Mouse (Mus musculus): Measurements from ENCODE around the gene Plb1. TPM values are rescaled to one million over a fixed set of nuclear protein-coding genes. Genes with fewer than 3 reads are reported as not detected.

Gene Plb1
- polyA plus RNA-seq, 1 experiment from 2014 or later = 1.4 TPM

DNA sequence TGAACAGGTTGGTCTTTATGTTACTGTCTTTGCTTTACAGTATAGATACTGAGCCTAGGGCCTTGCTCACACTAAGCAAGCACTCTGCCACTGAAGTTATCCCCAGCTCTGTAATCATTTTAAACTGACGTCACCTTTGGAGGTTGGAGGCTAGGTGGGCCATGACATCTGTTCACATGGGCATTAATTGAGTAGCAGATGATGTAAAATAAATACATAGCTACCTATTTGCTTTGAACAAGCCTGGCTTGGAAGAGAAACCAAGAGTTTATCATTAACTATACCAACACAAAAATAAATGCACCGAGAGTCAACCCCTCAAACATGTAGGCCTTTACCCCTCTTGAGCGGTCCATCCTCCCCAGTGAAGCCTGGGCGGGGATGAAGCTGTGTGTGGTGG lies 76.1 kb downstream of the Plb1 start:
- Histone ChIP-seq H3K4me3 (replicated peaks; ENCODE audit: low read length) (no peak overlapping the region), H3K4me2 (ENCODE audit: low read depth, low read length) (no peak overlapping the region), H3K4me1 (ENCODE audit: control insufficient read depth, insufficient read depth, low read length) (no peaks in the 10 kb centered on the region), H3K9ac (ENCODE audit: low read length) (no peak overlapping the region), H3K27me3 (ENCODE audit: control insufficient read depth, insufficient read depth, low read length) (no peaks in the 10 kb centered on the region), H3K27ac (ENCODE audit: low read length) (no peak overlapping the region), H3K36me3 (ENCODE audit: control insufficient read depth, insufficient read depth, low read length) (no peaks in the 10 kb centered on the region), H3K9me3 (replicated peaks; ENCODE audit: control insufficient read depth, low read length) (no peaks in the 10 kb centered on the region)
- ATAC-seq (ENCODE audit: insufficient read depth, low FRiP score) = no peak
- 72% methylated on average over 4 of the region's 4 CpGs for WGBS

DNA sequence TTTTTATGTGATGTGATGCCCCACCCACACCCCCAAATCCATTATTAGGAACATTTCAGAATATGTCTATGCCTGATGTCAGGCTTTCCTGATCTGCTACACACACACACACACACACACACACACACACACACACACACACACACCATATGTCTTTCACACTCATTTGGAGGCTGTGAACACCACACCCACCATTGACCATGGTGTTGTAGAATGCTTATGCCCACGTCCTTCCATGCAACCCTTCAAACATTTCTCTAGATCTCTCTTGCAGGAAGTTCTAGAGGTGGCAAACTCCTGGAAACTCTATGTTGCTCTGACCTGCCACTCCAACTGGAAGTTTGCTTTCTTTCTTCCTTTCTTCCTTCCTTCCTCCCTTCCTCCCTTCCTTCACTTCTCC lies 77.2 kb downstream of the Plb1 start:
- WGBS = 55% methylated on average over 1 of the region's 1 CpGs
- ATAC-seq (ENCODE audit: insufficient read depth, low FRiP score) = no peak
- Histone ChIP-seq H3K4me2 (ENCODE audit: low read depth, low read length) (no peak overlapping the region), H3K9me3 (replicated peaks; ENCODE audit: control insufficient read depth, low read length) (no peaks in the 10 kb centered on the region), H3K27me3 (ENCODE audit: control insufficient read depth, insufficient read depth, low read length) (no peaks in the 10 kb centered on the region), H3K4me1 (ENCODE audit: control insufficient read depth, insufficient read depth, low read length) (no peaks in the 10 kb centered on the region), H3K27ac (ENCODE audit: low read length) (no peak overlapping the region), H3K9ac (ENCODE audit: low read length) (no peak overlapping the region), H3K36me3 (ENCODE audit: control insufficient read depth, insufficient read depth, low read length) (no peaks in the 10 kb centered on the region), H3K4me3 (replicated peaks; ENCODE audit: low read length) (no peak overlapping the region)

DNA sequence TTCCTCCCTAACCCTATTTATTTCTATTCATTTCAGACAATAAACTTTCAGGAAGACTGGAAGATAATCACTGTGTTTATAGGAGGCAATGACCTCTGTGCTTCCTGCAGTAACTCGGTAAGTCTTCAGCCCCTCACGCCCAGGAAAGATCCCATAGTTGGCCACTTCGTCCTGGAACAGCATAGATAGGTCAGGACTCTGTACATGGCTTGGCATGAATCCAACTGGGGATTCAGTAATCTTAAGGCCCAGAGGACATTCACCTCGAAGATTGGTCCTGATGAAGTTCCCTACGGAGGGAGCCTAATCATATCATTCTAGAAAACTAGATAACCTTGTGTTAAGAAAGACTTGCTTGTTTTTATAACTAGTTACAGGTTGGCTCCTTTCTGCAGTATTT lies 78.3 kb downstream of the Plb1 start:
- H3K4me1 ChIP-seq (ENCODE audit: control insufficient read depth, insufficient read depth, low read length) = no peaks in the 10 kb centered on the region
- WGBS = 65% methylated on average over 5 of the region's 5 CpGs

DNA sequence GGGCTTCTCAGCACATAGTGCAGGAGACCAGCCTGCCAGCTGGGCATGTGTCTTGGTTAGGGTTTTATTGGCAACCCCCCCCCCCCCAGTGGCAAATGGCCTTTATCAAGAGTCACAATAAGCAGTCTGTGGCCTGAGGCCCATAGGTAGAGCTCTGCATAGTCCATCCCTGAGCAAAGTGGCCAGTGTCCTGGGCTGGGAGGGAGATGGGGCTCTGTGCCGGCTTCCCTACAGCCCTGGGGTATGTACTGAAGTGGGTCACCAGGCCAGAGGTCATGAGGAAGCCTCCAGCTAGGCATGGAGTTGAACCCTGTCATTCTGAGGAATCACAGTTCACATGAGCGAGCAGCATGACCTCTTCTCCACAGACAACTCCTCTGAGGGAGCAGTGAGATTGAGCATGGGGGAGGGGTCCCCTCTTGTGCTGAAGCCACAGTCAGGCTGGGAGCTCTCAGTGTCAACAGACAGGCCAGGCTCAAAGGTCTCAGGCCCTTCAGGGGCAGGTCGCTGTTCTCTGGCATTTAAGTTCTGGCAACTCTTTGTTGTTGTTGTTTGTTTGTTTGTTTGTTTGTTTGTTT lies 79.2 kb downstream of the Plb1 start:
- Histone ChIP-seq H3K36me3 (ENCODE audit: control insufficient read depth, insufficient read depth, low read length) (no peaks in the 10 kb centered on the region), H3K4me1 (ENCODE audit: control insufficient read depth, insufficient read depth, low read length) (no peaks in the 10 kb centered on the region), H3K4me3 (replicated peaks; ENCODE audit: low read length) (no peak overlapping the region), H3K9ac (ENCODE audit: low read length) (no peak overlapping the region), H3K27ac (ENCODE audit: low read length) (no peak overlapping the region), H3K4me2 (ENCODE audit: low read depth, low read length) (no peak overlapping the region), H3K9me3 (replicated peaks; ENCODE audit: control insufficient read depth, low read length) (no peaks in the 10 kb centered on the region), H3K27me3 (ENCODE audit: control insufficient read depth, insufficient read depth, low read length) (no peaks in the 10 kb centered on the region)
- ATAC-seq (ENCODE audit: insufficient read depth, low FRiP score) = peak; percentile 16; the same call in 1 of the 2 replicates
- WGBS = 47% methylated on average over 3 of the region's 3 CpGs

More for the DNA sequence above, 78.3 kb downstream of the Plb1 start:
- H3K9me3 ChIP-seq (replicated peaks; ENCODE audit: control insufficient read depth, low read length) = no peaks in the 10 kb centered on the region
- no peaks in the 10 kb centered on the region for H3K27me3 ChIP-seq (ENCODE audit: control insufficient read depth, insufficient read depth, low read length)
- H3K4me2 ChIP-seq (ENCODE audit: low read depth, low read length) = no peak overlapping the region
- no peak overlapping the region for H3K9ac ChIP-seq (ENCODE audit: low read length)
- no peak for ATAC-seq (ENCODE audit: insufficient read depth, low FRiP score)
- no peak overlapping the region for H3K4me3 ChIP-seq (replicated peaks; ENCODE audit: low read length)
- H3K27ac ChIP-seq (ENCODE audit: low read length) = no peak overlapping the region
- H3K36me3 ChIP-seq (ENCODE audit: control insufficient read depth, insufficient read depth, low read length) = no peaks in the 10 kb centered on the region

DNA sequence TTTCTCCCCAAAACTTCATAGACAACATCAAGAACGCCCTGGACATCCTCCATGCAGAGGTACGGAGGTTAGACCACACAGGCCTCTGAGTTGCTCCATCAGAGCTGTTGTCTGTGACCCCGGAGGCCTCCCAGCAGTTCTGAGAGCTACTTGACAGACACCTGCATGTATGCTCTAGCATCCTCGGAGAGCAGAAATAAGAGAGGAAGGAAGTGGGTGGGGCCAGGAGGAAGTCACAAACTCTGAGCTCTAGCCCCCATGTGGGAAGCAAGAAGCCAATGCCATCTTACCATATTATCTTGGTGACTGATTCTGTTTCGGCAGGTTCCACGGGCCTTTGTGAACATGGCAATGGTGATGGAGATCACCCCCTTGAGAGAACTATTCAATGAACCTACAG lies 81.2 kb downstream of the Plb1 start:
- no peak overlapping the region for H3K4me3 ChIP-seq (replicated peaks; ENCODE audit: low read length)
- no peak overlapping the region for H3K4me2 ChIP-seq (ENCODE audit: low read depth, low read length)
- H3K9me3 ChIP-seq (replicated peaks; ENCODE audit: control insufficient read depth, low read length) = no peaks in the 10 kb centered on the region
- H3K36me3 ChIP-seq (ENCODE audit: control insufficient read depth, insufficient read depth, low read length) = no peaks in the 10 kb centered on the region
- H3K27me3 ChIP-seq (ENCODE audit: control insufficient read depth, insufficient read depth, low read length) = no peaks in the 10 kb centered on the region
- no peak overlapping the region for H3K27ac ChIP-seq (ENCODE audit: low read length)
- no peaks in the 10 kb centered on the region for H3K4me1 ChIP-seq (ENCODE audit: control insufficient read depth, insufficient read depth, low read length)
- no peak for ATAC-seq (ENCODE audit: insufficient read depth, low FRiP score)
- no peak overlapping the region for H3K9ac ChIP-seq (ENCODE audit: low read length)
- 71% methylated on average over 6 of the region's 6 CpGs for WGBS

DNA sequence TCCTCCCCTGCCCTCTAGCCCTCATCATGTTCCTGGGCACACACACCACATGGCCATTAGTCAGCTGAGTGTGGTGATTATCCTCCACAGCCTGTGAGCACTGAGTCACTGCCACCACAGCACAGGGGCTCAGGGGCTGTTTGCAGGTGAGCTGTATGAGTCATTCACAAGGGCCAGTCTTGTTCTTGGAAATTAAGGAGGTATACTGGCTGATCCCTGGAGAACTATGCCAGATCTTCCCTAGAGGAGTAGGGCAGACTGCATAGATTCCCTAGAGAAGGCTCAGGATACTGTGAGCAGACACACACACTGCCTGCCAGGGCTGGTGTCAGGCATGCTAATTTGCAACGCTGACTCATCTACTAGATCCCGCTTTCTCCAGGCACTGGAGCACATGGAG lies 82.2 kb downstream of the Plb1 start:
- no peaks in the 10 kb centered on the region for H3K4me1 ChIP-seq (ENCODE audit: control insufficient read depth, insufficient read depth, low read length)
- no peak overlapping the region for H3K27ac ChIP-seq (ENCODE audit: low read length)
- no peaks in the 10 kb centered on the region for H3K9me3 ChIP-seq (replicated peaks; ENCODE audit: control insufficient read depth, low read length)
- H3K36me3 ChIP-seq (ENCODE audit: control insufficient read depth, insufficient read depth, low read length) = no peaks in the 10 kb centered on the region
- no peaks in the 10 kb centered on the region for H3K27me3 ChIP-seq (ENCODE audit: control insufficient read depth, insufficient read depth, low read length)
- peak; percentile 68; the same call in 1 of the 2 replicates for ATAC-seq (ENCODE audit: insufficient read depth, low FRiP score)
- no peak overlapping the region for H3K4me2 ChIP-seq (ENCODE audit: low read depth, low read length)
- H3K9ac ChIP-seq (ENCODE audit: low read length) = no peak overlapping the region
- no peak overlapping the region for H3K4me3 ChIP-seq (replicated peaks; ENCODE audit: low read length)
- 47% methylated on average over 2 of the region's 2 CpGs for WGBS

DNA sequence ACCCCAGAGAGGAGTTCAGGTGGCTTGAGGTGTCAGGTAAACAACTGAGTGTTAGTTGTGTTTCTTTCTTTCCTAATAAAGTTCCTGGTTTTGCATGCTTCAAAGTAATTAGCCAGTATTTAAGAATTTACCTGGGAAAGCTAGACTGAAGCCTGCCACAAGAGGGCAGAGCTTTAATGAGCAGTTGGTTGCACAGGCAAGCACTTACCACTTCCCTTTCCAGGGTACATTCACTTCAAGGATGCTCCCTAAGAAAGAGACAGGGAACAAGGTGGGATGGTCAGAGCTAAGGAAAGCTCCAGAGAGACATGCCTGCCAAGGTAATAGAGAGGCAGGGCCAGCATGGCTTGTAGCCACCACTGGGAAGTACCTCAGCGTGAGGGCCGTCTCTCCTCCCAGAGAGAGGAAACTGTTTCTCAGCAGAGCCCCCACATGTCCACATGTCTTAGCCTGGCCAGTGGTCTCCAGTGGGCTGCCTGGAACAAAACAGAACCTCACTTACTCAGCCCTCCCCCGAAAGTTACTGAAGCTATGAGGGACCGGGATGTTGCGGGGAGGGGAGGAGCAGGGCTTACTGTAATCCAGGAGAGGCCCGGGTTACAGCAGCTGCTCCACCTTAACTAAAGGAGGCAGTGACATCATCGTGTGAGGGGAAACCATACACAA lies 89.8 kb downstream of the Plb1 start:
- WGBS = 32% methylated on average over 7 of the region's 7 CpGs
- Histone ChIP-seq H3K27ac (ENCODE audit: low read length) (no peak overlapping the region; the same call in 1 of the 2 replicates), H3K4me3 (replicated peaks; ENCODE audit: low read length) (no peak overlapping the region), H3K27me3 (ENCODE audit: control insufficient read depth, insufficient read depth, low read length) (no peaks in the 10 kb centered on the region), H3K9ac (ENCODE audit: low read length) (0 out of 2 replicates have a peak overlapping the region, but pooled peaks have one; percentile 37), H3K4me1 (ENCODE audit: control insufficient read depth, insufficient read depth, low read length) (peaks cover 5% of the 10 kb centered on the region; the same call in 1 of the 2 replicates), H3K36me3 (ENCODE audit: control insufficient read depth, insufficient read depth, low read length) (no peaks in the 10 kb centered on the region), H3K9me3 (replicated peaks; ENCODE audit: control insufficient read depth, low read length) (no peaks in the 10 kb centered on the region), H3K4me2 (ENCODE audit: low read depth, low read length) (peak overlapping the region; percentile 17; the same call in 1 of the 2 replicates)
- peak; percentile 29; the same call in 1 of the 2 replicates for ATAC-seq (ENCODE audit: insufficient read depth, low FRiP score)

DNA sequence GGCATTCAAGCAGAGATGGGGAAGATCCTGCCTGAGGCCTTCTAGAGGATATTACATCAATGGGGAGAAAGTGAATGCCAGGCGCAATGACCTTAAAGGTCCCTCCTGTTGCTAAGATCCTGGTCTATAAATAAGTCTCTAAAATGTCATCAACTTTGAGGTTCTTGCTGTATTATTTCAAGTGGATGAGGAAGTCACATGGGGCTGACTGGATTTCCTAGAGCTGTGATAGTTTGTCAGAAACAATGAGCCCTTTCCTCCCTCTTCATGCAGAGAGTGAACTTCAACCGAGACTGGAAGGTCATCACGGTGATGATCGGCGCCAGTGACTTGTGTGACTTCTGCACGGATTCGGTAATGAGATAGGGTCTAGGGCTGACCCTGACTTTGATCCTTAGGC lies 95.6 kb downstream of the Plb1 start:
- H3K4me1 ChIP-seq (ENCODE audit: control insufficient read depth, insufficient read depth, low read length) = 0 out of 2 replicates have a peak, but pooled peaks cover under 1% of the 10 kb centered on the region
- 81% methylated on average over 7 of the region's 7 CpGs for WGBS
- H3K9me3 ChIP-seq (replicated peaks; ENCODE audit: control insufficient read depth, low read length) = no peaks in the 10 kb centered on the region
- ATAC-seq (ENCODE audit: insufficient read depth, low FRiP score) = no peak
- no peak overlapping the region for H3K4me2 ChIP-seq (ENCODE audit: low read depth, low read length)
- H3K4me3 ChIP-seq (replicated peaks; ENCODE audit: low read length) = no peak overlapping the region
- no peak overlapping the region for H3K9ac ChIP-seq (ENCODE audit: low read length)
- H3K27me3 ChIP-seq (ENCODE audit: control insufficient read depth, insufficient read depth, low read length) = no peaks in the 10 kb centered on the region
- no peaks in the 10 kb centered on the region for H3K36me3 ChIP-seq (ENCODE audit: control insufficient read depth, insufficient read depth, low read length)
- no peak overlapping the region for H3K27ac ChIP-seq (ENCODE audit: low read length)

DNA sequence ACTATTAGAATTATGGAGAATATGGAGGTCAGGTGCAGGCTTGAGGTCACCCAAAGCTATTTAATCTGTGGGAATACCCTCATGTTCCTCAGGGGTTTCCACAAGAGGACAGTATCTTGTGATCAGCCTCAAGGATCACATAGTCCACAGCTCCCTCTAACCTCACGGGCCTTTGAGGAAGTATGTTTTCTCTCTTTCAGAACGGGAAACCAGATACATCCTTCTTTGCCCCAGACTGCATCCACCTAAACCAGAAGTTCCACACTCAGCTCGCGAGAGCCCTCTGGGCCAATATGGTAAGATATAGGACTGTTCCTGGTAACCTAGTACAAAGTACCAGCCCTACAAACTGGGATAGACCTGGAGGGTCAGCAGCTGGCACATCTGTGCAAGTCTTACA lies 100.1 kb downstream of the Plb1 start:
- no peak for ATAC-seq (ENCODE audit: insufficient read depth, low FRiP score)
- Histone ChIP-seq H3K36me3 (ENCODE audit: control insufficient read depth, insufficient read depth, low read length) (no peaks in the 10 kb centered on the region), H3K27me3 (ENCODE audit: control insufficient read depth, insufficient read depth, low read length) (no peaks in the 10 kb centered on the region), H3K4me3 (replicated peaks; ENCODE audit: low read length) (no peak overlapping the region), H3K4me2 (ENCODE audit: low read depth, low read length) (no peak overlapping the region), H3K27ac (ENCODE audit: low read length) (peak overlapping the region; percentile 78), H3K9ac (ENCODE audit: low read length) (no peak overlapping the region), H3K4me1 (ENCODE audit: control insufficient read depth, insufficient read depth, low read length) (peaks cover 25% of the 10 kb centered on the region), H3K9me3 (replicated peaks; ENCODE audit: control insufficient read depth, low read length) (no peaks in the 10 kb centered on the region)
- WGBS = 78% methylated on average over 4 of the region's 4 CpGs
